Mouse (Mus musculus) heart, adult 10 weeks (tissue): ENCODE results near the gene Lmbr1l. TPM values are rescaled to one million over a fixed set of nuclear protein-coding genes. Genes with fewer than 3 reads are reported as not detected.

Source experiments
- polyA plus RNA-seq: library from polyadenylated mRNA; stranded (reverse); fragments of 350-450 nt; fragmentation: Illumina TruSeq; extraction: RNeasy Lipid Tissue Mini Kit (QIAGEN cat#74804); gene quantifications from one replicate; pipeline ENCODE4 v1.2.3, GENCODE M21; 2014; ENCODE audit warnings: low read depth, low replicate concordance

The Lmbr1l gene
- polyA plus RNA-seq, result 13.2 TPM

GRCm38 (mm10) chr15:98917538-98918498, at the start of gene Lmbr1l:
TSS of gene Lmbr1l (minus strand) at chr15:98918231.

DNA sequence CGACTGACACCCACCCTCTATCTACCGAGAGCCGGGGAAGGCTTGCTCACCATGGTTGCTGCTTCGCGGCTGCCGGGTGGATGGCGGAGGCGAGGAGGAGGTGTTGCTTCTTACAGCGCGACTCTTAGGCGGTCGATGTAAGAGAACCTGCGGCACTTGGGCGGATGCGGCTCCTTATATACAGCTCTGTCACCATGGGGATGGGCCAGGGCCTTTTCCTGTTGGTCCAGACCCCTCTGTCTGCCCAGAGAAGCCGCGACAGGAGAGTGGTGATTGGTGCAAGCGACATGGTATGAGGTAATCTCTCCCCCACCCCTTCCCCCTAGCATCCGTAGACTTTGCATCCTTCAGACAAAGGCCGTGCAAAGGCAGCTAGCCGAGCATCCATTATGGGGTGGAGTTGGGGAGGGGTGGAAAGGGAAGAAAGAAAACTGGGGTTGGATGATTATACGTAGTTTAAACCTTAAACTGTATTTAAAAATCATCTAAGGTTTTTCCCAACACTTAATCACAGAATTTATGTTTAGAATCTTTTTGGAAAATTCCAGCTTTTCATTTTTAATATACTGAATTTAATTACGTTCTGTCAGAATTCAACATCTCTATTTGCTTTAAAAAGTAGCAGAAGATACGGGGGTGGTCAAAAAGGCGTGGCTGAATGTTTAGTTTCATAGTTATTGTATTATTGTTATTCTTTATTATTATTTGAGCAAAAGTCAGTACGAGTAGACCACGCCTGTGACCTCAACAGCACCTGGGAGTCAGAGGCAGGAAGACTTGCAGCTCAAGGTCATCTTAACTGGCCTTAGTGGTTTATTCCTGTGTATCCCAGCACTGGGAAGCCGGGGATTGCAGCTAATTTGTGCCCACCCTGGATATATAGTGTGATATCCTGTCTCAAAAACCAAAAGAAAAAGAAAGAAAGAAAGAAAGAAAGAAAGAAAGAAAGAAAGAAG, 35.6 kb upstream of the Lmbr1l start, which contains the start of the genes Gm49450 and Tuba1a:
Gene Gm49450 (minus strand): TSS at position 151 of the 956 bp plus-strand sequence.
Gene Tuba1a (minus strand): TSS at position 303 of the 956 bp plus-strand sequence.

DNA sequence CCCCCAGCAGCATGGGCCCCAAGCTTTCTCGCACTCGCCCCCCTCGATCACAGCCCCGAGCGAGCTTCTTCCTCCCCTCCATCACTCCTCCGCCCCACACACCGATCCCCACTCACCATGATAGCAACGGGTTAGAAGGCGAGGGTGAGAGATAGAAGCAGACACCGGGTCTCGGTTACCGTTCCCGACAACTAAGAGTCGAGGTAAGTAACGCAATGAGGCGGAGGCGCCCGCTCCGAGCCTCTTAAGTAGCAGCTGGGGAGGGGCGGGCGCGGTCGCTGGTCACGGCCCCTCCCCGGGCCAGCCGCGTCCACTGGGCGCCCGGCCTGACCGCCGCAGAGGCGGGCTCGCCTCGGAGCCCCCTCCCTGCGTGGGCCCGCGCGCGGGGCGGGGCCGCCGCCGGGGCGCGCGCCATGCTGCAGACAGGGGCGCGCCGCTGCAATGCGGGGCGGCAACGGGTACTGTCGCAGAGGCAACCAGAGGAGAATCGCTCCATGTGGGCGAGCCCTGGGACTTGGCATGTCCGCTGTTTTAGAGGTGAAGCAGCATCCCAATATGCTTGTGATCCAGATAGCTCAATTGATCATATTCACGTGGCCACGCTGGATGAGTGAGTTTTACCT, 16.3 kb upstream of the Lmbr1l start, which contains the start of gene Tuba1b:
Gene Tuba1b (minus strand): TSS at position 349 of the 623 bp plus-strand sequence.

GRCm38 (mm10) chr15:98897928-98898800, 19.9 kb downstream of the Lmbr1l start, which contains the start of gene Dhh:
TSS of gene Dhh (minus strand) at chr15:98898540.

GRCm38 (mm10) chr15:98893940-98894745, 23.9 kb downstream of the Lmbr1l start, which contains the start of gene Rhebl1:
TSS of gene Rhebl1 (minus strand) at chr15:98894540.

DNA sequence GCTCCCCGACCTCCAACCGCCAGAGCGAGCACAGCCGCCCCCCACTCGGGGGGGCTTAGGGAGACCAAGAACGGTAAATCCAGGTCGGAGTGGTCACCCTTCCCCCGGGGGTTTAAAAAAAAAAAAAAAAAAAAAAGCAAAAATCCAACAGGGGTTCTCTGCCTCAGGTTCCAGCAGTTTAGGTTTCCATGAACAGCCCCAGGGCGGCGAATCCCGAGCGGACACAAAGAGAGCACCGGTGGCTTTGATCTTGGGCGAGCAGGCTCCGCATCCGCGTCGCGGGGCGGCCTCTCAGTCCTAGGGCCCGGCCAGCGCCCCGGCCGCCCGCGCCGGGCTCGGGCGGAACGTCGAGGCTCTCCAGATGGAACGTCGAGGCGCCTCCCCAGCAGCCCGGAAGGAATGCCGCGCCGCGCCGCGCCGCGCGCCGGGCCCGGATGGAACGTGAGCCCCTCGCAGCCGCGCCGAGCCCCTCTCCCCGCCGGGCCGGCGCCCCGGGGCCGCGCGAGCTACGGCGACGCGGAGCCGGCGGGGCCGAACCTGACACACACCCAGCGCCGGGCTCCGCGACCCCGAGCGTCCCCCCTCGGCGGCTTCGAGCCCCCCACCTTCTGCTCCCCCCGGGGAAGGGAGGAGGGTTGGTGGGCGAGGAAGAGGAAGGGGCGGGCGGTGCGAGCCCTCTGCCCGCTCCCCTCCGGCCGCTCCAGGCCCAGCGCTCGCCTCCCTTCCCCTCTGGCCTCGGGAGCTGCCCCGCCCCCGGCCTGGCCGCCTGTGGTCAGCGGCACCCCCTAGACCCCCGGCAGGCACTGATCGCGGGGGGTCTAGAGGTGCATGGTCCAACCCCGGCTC, 46.7 kb downstream of the Lmbr1l start, which contains the start of gene Kmt2d:
Gene Kmt2d (minus strand): TSS at position 135 of the 846 bp plus-strand sequence.

Other genes starting within 250 kb of the Lmbr1l start
- 2.2 TPM for gene Rnd1, start 240.8 kb downstream of the Lmbr1l start, polyA plus RNA-seq
- 1.0 TPM for gene Ccdc65, start 210.0 kb downstream of the Lmbr1l start, polyA plus RNA-seq
- gene Fkbp11, start 190.0 kb downstream of the Lmbr1l start, polyA plus RNA-seq, result 4.5 TPM
- gene Arf3, start 155.0 kb downstream of the Lmbr1l start, polyA plus RNA-seq, result 16.7 TPM
- gene Wnt10b, start 140.1 kb downstream of the Lmbr1l start, polyA plus RNA-seq, result 0.26 TPM
- not detected for gene Wnt1, start 128.4 kb downstream of the Lmbr1l start, polyA plus RNA-seq
- 0.24 TPM for gene Ddn, start 108.7 kb downstream of the Lmbr1l start, polyA plus RNA-seq
- 136 TPM for gene Prkag1, start 86.7 kb downstream of the Lmbr1l start, polyA plus RNA-seq
- 24.0 TPM for gene Kmt2d, start 47.0 kb downstream of the Lmbr1l start, polyA plus RNA-seq
- gene Rhebl1, start 23.7 kb downstream of the Lmbr1l start, polyA plus RNA-seq, result 2.2 TPM
- gene Dhh, start 19.7 kb downstream of the Lmbr1l start, polyA plus RNA-seq, result 0.63 TPM
- gene Tuba1b, start 16.3 kb upstream of the Lmbr1l start, polyA plus RNA-seq, result 260 TPM
- gene Gm49450, start 35.3 kb upstream of the Lmbr1l start, polyA plus RNA-seq, result not detected
- gene Tuba1a, start 35.5 kb upstream of the Lmbr1l start, polyA plus RNA-seq, result 126 TPM
- 41.6 TPM for gene Tuba1c, start 111.7 kb upstream of the Lmbr1l start, polyA plus RNA-seq
- gene Prph, start 136.9 kb upstream of the Lmbr1l start, polyA plus RNA-seq, result 0.76 TPM
- gene Troap, start 156.3 kb upstream of the Lmbr1l start, polyA plus RNA-seq, result not detected
- gene C1ql4, start 169.6 kb upstream of the Lmbr1l start, polyA plus RNA-seq, result not detected
- not detected for gene Dnajc22, start 174.9 kb upstream of the Lmbr1l start, polyA plus RNA-seq
- gene Spats2, start 207.7 kb upstream of the Lmbr1l start, polyA plus RNA-seq, result 5.8 TPM